Mouse (Mus musculus) thymus, postnatal 10 days (tissue): ENCODE data around the gene Maml3.

Experiments
- DNase-seq, 2 experiments: peaks; one replicate each; pipeline ENCODE4 v3.0.0; 2021; ENCODE audit warnings: low spot score in 2 of 2

The Maml3 gene

GRCm38 (mm10) chr3:51712382-51712781 is 392.5 kb downstream of the Maml3 start:
- DNase-seq, result no peak

- DNase-seq, result peak; percentile 33 to 52
These were observed 396.0 kb downstream of the Maml3 start for GRCm38 (mm10) chr3:51708746-51709411.

DNA sequence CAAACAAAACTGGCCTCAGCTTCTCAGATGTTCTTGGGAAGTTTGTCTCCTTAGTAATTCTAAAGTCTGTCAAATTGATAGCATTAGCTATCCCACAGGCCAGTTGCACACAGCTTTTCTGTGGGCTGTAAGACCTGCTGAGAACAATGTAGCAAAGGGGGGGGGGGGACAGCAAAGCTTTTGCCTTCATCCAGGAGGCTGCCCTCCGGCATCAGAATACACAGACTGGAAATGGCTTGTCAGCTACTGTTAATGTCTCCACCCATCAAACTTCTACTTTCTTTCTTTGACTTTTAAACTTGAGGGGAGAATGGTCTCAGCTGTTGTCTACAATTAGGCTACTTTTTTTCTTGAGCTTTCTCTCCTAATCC is 396.5 kb downstream of the Maml3 start:
- no peak for DNase-seq

DNA sequence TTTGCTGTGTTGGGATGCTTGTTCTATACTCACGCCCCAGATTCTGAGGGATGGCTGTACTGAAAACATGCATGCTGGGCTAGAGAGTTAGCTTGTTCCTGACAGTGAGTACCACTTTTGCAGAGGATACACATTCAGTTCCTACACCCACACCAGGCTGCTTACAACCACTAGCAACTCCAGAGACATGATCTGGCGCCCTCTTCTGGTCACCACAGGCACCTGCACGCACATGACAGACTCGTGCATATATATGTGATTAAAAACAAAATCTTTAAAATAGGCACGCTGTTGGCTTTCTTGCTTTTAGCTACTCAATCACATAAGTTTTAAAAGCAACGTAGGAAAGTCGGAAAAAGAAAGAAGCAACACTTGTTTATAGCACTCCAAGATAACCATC is 399.7 kb downstream of the Maml3 start:
- peak in 1 of 2 experiments; percentile 26 for DNase-seq

DNA sequence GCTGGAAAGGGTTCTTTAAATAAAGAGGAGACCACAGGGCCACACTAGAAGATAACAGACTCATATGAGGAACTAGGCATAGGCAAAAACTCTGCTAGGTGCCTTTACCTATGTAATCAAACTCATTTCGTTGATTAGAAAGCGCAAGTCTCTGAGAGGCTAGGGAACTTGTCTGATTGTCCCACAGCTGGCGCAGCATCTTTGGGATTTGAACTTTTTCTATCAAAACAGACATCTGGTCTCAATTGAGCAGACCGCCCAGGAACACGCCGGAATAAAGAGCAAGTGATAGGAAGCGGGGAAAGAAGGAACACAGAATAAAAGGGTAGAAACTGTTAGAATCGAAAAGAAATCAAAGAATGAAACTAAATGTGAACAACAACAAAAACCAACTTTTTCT is 401.4 kb downstream of the Maml3 start:
- DNase-seq, result no peak

DNA sequence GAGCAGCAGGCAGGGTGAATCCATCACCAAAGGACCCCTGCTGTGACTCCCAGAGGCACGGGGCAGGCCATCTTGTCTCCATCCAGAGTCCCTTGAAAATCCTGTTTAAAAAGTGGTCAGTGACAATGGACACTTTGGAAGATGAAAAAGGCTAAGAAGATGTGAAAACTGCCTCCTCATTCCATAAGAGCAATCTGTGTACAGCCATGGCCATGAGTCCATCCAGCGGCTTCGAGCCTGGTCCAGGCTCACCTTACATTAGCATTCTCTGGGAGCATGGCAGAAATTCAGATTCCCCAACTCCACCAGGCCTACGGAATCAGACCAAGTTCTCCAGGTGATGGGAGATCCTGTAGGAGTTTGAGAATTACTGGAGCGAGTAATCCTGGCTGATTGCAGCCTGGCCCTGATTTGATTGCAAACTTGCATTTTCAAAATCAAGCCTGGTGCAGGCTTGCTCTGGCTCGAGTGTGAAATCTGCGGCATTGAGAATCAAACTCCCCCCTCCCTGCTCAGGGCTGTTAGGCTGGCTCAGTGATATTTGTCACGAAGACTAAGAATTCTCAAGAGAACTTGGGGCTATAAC is 402.1 kb downstream of the Maml3 start:
- DNase-seq, result no peak

DNA sequence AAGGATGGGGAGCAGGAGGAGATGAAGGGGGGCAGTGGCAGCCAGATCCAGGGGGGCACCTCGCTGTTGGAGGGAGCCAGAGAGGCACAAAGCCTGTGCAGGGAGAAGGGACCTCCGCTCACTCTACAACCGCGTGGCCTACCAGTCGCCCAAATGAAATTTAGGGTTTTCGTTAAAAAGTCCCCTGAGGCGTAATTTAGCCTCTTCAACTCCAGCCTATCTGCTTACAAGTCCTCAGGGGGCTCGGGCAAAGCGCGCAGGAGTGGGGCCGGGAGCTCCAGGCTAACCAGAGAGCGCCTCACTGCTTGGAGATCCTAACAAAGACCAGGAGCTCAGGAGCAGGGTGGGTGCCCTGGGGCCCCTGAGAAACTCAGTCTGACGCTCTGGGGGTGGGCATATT is 402.9 kb downstream of the Maml3 start:
- no peak for DNase-seq

GRCm38 (mm10) chr3:51701281-51701751 is 403.6 kb downstream of the Maml3 start:
- peak; percentile 60 to 78 for DNase-seq

DNA sequence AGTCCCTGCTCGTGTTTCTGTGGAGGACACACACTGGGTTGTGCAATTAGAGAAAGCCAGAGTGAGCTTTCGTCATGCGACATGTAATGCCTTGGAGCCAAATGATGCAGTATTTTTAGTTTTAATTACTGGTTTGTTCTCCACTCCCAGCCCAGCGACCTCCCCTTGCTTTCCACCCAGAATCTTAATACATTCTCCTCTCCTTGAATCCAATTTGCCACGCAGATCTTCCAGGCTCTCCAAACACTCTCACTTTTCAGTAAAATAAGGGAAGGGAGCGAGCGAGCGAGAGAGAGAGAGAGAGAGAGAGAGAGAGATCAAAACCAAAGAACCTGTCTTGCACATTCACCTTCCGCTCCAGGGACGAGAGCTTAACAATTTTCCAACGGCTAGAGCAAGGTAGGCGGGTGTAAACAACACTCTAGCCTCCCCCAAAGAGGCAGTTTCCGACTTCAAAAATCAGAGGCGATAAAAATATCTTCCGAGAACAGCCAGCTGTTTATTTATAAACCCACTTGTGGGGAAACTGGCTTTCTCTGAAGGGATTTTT is 404.1 kb downstream of the Maml3 start:
- DNase-seq, result peak; percentile 10 to 21

DNA sequence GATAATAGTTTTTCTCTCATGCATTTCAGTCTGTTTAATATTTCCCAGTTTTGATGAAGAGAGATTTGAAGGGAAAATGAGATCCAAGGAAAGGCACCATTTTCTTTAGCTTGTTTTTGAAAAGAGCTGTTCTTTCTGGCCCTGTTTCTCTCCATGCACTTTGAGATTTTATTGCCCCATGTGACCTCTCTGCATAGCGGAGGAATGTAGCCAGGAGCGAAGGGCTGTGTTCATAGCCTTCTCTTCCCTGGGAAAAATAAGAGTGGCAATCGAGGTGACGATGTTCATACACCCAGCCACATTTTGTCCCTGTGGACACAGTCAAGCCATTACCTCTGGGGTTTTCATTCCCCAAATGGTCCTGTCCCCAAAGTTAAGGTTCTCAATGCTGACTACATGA is 404.8 kb downstream of the Maml3 start:
- no peak for DNase-seq

DNA sequence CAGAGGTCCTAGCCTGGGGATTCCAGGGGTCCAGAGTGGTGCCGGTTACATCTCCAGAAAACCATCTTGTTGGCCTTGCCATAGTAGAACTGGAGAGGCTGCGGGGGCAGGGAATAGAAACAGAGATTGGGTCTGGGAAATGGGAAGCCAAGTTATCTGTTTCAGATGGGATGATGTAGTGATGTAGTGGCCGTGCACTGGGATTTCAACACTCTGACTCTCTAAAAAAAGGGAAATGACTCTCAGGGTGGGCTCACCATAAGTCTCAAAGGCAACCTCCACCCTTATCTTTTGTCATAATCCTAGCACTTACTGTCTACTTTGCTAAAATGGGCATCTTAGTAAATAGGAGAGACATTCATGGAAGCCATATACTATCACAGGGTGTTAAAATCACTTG is 406.9 kb downstream of the Maml3 start:
- no peak for DNase-seq

GRCm38 (mm10) chr3:51695713-51696112 is 409.2 kb downstream of the Maml3 start:
- no peak for DNase-seq

- no peak for DNase-seq
These were observed 410.3 kb downstream of the Maml3 start for GRCm38 (mm10) chr3:51694576-51694975.

DNA sequence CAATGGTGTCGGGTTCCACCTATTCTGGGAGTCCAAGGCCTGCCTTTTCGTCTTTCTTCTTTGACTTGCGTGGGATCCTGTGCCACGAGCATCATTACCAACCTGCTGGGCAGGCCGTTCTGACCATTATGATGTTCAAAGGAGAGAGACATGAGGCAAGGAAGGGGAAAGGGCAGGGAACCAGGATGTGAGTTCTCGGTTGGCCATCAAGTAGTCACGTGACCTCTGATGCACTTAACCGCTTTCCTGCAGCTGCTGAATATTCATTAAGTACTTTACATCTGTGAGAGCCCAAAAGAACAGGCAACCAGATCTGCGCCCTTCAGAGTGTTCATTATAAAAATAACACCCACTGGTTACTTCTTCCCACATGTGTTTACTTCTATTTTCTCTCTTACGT is 411.7 kb downstream of the Maml3 start:
- no peak for DNase-seq

DNA sequence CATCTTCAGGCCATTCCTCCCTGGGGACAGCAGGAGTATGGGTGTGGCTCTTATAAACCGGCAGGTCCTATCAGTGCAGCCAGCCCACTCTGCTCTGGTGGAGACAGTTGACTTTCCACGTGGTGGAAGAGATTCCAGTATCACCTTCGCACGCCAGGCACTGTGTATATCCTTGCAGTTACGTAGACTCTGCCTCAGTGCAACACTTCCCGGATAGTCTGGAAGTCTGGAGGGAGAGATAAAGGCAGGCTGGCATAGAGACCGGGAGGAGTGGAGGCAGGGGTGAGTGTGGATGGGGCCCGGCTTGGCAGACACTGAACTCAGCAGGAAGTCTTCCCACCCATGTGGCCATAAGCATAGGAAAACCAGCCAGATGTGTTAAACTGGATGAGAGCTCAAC is 416.2 kb downstream of the Maml3 start:
- no peak for DNase-seq

- DNase-seq, result no peak
These were observed 418.1 kb downstream of the Maml3 start for GRCm38 (mm10) chr3:51686791-51687190.

GRCm38 (mm10) chr3:51686316-51686715 is 418.6 kb downstream of the Maml3 start:
- no peak for DNase-seq

DNA sequence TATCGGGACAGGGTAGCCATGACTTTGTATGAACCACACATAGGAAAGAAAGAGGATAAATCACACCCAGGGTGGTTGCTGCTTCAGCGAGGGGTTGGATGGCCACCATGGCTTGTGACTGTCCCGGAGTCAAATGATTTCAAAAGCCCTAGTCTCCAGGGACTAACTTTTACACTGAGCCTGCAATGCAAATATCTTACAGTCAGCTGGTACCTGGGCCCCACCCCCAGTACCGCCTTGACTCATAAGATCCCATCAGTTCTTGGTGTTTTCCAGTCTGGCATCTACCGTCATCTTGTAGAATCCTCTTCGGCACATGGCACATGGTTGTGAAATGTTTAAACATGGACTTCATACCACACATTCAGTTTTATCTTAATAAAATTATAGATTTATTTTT is 419.3 kb downstream of the Maml3 start:
- no peak for DNase-seq

DNA sequence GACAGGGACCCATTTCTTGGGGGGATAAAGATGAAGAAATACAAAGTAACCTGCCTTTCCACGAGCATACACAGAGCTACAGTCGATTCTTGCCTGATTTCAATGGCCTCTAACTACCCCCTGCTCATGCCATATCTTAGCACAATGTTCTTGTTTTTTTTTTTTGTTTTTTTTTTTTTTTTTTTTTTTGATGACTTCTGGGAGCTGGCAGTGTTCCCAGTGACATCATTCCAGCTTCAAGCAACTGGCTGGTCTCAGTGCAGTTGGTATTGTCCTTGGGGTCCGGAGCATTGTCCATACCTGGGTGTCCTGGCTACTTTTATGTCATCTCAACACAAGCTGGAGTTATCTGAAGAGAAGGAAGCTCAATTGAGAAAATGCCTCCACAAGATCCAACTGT is 429.9 kb downstream of the Maml3 start:
- no peak for DNase-seq

DNA sequence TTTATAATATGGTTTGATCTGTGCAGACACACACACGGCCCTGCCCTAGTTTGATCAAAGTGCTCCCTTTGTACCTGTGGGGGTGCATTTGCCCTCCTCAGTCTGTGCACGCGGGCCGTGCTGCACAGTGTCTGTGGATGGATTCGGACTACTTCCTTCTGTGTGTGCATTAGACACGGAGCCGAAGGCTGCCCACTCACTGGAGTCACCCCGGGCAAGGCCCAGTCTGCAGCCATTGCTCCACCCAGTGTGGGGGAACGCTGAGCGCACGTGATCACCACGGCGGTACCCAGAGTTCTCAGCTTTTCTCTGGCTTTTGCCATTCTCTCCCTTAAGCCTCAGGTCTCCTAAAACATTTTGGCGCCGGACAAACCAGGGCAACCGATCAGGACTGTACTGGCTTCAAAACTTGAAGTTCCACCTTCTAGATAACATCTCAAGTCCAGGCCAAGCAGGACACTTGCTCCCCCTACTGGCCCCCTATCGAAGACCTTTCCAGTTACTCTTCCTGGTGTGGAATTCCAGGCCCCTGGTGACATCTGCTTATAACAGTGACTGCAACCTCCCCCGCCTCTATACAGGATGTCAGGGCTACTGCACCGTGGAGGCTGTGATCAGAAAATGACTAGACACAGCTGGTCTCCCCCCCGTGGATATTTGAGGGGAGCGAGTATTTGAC is 431.3 kb downstream of the Maml3 start:
- DNase-seq, result no peak

DNA sequence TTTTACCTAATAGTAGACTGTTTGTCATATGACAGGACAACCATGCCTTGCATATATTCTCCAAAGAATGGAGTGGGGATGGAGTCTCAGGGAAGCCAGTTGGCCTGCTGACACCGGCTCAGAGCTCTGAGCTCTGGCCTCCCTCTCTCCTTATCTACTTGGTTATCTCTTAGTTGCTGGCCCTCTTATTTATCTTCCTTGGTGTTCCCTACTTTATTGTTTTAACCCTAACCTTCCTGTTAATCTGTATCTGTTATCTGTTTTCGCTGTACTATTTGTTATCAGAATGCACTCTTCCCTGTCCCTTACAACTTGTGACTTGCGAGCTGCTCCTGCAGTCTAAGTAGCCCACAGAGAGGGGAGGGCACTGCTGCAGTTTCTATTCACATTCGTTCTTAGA is 432.2 kb downstream of the Maml3 start:
- no peak for DNase-seq

DNA sequence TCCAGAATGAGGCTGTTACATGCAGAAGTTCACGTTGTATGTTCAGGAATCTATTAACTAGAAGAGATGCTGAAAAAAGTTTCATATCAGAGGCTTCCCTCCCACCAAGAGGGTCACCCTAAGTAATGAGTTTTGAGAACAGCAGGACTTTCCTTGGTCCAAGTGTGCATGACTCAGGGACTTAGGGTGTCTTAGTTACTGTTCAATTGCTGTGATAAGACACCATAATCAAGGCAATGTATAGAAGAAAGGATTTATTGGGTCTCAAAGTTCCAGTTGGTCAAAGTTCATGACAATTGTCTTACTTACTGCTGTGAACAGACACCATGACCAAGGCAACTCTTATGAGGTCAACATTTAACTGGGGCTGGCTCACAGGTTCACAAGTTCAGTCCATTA is 433.8 kb downstream of the Maml3 start:
- no peak for DNase-seq
